Mouse (Mus musculus) lung, postnatal 10 days (tissue): ENCODE measurements around the gene Got1.

ENCODE experiments used
- DNase-seq: peaks from one replicate; pipeline ENCODE4 v3.0.0; 2021

Got1 gene

DNA sequence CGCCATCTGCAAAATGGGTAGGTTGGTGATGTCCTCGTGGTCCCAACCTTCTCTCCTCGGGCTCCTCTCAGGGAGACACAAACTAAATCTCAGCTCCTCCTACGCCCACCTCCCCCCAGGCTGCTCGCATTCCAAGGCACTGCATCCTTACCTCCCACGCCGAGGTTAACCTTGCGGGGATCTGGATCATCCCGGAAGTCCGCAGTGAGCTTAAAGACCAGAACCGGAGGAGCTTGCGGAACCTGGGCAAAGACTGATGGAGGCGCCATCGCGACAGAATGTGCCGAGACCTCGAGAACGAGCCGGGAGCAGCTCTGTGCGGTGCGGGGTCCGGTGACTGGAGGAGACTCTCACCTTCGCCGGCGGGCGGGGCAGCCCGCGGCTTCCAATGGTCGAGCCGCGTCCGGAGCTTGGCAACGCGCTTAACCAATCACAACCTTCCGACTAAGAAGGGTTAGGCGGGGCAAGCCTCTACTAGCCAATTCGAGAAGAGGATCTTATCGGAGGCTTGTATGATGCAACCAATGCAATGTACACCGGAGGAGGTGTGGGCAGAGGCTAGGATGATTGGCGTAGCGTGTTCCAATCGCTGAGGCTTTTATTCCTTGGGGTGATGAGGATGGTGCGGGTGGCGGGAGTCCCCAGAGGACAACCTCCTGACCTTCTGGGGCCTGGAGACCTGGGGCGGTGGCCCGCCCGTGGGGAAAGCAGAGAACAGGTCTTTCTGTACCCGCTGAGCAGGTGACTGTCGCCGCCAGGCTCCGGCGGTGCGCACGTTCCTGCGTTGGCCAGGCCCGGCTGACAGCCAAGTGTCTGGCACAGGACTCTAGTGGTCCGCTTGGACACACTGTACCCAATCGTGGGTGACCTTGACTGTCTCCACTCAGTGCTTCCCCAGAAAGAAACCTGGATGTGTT is at the start of gene Got1:
Got1 (minus strand) TSS at position 419 of the 917 bp plus-strand sequence.
- DNase-seq: peak; percentile 96

DNA sequence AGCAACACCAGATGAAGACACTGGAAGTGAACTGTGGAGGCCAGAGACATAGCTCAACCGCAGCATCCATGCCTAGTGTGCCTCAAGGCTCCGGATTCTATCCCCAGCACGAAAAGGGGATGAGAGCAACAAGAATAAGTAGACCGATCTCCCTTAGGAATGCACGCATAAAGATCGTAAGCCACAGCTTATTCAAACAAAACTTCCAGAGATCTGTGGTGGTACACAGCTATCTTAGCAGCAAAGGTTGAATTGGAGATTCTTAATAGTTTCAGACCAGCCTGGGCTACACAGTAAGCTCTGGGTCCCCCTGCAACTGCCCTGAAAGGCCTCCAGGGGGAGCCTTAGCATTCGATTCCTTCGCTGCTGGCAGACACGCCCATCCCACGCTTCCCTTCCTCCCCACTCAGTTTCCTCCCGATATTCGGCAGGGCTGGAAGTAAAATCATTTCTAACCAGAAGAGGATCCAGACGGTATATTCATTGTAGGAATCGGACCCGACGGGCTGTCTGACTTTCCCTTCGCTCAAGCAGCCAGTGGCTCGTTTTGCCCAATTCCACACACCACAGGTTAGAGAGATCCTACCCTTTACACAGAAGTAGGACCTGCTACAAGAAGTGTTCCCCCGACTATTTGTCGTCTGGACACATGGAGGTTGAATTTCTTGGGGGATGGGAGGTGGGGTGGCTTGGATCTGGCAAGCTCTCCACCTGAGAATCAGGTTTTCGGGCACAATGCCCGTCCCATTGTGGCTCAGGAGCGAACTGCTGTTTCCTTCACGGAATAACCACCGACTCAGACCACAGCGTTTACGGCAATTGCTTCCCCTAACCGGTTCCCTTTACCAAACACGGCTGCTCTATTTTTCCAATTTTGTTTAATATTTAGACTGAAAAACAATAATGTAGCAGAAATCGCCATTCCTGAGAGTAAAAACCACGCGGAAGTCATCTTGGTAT is 46.7 kb upstream of the Got1 start:
- DNase-seq: peak; percentile 86

GRCm38 (mm10) chr19:43569133-43569532 is 44.7 kb upstream of the Got1 start:
- no peak for DNase-seq

- DNase-seq: no peak
Observed at GRCm38 (mm10) chr19:43568298-43568697, 43.9 kb upstream of the Got1 start.

DNA sequence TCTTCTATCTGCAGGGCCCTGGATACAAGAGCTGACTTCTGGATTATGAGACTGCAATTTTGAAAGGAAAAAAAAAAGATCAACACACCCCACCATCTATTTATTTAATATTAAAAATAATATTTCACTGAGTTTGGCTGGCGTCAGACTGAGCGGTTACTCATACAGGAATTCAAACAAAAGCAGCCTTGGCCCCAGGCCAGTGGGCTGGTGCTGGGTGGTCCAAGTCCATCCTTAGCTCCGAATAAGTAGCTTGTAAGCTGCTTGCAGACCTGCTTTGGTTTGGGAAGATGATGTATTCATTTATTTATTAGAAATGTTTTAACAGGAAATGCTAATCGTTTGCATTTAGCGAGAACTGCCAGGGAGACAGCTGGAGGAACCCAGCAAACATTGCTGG is 38.8 kb upstream of the Got1 start:
- peak; percentile 70 for DNase-seq

GRCm38 (mm10) chr19:43561841-43562240 is 37.4 kb upstream of the Got1 start:
- no peak for DNase-seq

GRCm38 (mm10) chr19:43560244-43560643 is 35.8 kb upstream of the Got1 start:
- no peak for DNase-seq

DNA sequence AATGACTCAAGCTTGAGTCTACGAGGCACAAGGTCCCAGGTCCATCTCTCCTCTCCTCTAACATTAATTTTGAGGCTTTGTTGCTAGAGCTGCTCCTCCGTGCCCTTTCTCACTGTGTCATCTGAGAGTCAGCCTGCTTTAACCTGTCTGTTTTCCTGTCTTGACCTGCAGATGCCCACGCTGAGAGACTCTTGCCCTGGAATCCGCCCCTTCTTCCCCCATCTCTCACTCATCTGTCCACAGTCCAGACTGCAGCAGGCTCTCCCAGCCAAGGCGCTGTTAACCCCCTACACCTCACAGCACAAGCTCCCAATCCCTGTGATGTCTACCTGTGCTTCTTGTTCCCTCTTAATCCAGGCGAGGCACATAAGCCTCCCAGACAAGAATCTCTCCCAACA is 27.1 kb upstream of the Got1 start:
- no peak for DNase-seq

- DNase-seq: no peak
Observed at GRCm38 (mm10) chr19:43550706-43551492, 26.5 kb upstream of the Got1 start.

DNA sequence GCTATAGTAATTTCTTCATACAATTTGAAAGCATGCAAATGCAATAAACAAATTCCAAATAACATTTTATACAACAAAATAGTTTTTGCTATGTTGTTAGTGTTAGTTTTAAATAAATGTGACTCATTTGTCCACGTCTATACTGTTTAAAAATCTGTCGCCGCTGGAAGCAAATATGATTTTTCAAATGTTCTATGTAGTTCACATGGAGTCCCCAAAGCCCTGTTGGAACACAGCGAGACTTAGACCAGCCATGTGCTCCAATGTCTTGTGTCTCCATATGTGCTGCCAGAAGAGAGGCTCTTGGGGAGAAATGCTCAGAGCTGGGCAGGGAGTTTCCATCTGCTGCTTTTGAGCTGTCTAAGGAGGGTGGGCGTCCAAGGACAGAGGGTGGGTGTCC is 23.7 kb upstream of the Got1 start:
- no peak for DNase-seq

DNA sequence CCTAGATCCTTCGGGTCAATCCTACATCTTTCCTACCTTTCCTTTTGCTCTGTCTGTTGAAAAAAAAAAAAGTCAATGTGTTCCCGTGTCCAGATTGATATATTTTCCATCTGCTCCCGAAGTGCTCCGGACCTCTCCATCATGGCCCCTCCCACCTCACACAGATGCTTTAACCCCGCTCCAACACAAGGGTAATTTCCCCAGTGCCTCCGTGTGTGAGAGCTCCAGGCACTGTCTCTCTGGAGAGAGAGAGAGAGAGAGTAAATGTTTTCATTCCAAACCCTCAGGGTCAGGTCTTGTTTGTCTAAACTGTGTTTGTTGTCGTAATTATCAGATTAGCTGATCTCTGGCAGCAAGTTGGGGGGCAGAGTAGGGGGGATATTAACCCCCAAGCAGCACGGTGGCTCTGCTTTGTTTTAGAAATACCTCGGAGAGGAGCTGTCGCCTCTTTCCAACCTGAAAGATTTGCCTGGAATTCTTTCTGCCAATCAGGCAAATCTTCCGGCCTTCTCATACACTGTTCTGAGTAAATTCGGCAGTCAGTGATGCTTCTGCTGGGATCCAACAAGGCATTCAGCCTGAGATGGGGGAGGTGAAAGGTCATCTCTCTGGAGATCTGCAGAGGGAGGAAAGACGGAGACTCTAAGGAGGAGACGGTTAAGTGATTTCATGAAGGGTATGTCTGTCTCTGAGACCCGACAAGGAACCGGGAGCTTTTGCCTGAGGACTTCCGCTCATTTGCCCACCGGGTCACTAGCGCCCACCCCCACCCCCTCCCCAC is 22.1 kb upstream of the Got1 start:
- DNase-seq: no peak

DNA sequence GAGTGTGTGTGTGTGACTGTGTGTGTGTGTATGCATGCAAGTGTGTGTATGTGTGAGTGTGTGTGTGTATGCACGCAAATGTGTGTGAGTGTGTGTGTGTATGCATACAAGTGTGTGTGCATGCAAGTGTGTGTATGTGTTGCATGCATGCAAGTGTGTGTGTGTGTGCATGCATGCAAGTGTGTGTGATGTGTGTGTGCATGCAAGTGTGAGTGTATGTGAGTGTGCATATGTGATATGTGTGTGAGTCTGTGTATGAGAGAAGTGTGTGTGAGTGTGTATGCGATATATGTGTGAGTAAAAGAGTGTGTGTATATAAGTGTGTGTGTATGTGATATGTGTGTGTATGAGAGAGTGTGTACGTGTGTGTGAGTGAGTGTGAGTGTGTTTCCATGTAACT is 11.0 kb upstream of the Got1 start:
- DNase-seq: no peak

GRCm38 (mm10) chr19:43530921-43531320 is 6.5 kb upstream of the Got1 start:
- DNase-seq: no peak

DNA sequence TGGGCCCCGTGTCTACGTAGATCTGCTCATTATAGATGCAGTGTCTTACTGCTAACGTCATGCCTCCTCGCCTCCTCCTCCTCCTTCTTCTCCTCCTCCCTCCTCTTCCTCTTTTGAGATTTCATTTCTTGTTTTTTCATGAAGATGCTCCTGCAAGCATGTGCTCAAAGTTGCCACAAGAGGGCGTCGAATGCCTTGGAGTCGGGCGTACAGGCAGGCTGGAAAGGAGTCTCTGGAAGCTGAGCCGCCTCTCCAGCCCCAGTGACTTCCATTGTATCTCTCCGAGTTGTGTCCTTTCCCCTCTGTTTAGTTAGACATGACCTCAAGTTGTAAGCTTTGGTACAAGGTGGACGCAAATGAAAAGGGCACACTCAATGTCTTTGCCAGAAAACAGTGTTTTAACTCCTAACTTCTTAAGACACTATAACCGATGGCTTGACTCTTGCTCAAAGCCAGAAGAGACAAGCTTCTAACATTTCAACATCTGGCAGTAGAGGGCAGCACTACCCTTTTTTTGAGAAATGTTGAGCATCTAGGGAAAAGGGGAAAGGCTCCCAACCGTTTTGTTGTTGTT is 5.9 kb upstream of the Got1 start:
- peak; percentile 86 for DNase-seq

GRCm38 (mm10) chr19:43528056-43528587 is 3.7 kb upstream of the Got1 start:
- DNase-seq: no peak

- DNase-seq: peak; percentile 40
Observed at GRCm38 (mm10) chr19:43527131-43527530, 2.7 kb upstream of the Got1 start.

DNA sequence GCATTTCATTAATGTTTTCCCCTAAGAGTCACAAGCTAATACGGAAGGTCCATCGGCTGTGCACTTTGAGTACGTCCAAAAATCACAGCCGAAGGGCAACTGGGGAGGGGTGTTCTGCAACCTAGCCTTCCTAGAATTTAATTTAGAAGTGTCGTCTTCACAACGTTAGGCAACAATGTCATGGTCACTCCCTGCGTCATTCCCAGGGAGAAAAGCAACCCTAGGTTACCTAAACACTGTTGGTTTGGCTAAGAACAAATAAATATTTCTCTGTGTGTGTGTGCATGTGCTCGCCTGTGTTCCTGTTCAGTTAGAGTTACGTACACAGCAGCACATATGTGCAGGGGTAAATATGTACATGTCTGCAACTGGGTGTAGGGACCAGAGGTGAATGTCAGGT is 1.6 kb upstream of the Got1 start:
- DNase-seq: no peak

DNA sequence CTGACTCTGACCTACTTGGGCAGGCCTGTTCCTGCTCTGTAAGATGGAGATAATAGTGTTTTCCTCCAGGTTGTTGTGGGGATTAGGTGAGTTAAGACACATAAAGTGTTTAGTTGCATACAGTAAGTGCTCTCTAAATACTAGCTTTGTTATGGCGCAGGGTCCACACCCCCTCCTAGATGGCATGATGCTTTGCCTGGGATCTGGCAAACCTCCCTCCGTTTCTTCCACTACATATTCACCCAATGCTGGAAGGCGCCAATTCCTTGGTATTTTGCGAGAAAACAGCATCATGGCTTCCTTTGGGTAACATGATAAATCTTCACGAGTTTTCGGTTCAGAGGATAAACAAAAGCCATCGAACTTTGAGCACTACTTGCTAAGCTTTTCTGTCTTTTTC is 1.2 kb upstream of the Got1 start:
- DNase-seq: no peak

GRCm38 (mm10) chr19:43525104-43525482 is 688 bp upstream of the Got1 start:
- peak; percentile 44 for DNase-seq

- peak; percentile 12 for DNase-seq
Observed at GRCm38 (mm10) chr19:43523551-43523950, 854 bp downstream of the Got1 start.

DNA sequence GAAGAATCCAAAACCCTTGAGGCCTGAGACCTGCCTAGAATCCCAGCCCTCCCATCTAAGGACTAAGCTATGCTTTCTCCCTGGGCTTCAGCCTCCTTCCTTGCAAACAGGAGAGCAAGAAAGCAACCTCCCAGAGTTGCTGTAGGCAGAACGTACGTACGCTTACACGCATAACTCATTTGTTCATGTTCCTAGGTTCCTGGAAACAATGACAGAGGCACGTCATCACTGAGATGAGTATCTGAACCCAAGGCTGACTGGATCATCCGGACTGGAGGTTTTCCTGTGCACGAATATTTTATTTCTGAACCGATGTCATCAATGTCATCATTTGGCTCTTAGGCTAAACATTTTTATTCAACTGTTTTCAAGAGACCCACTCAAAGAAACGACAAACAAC is 2.4 kb downstream of the Got1 start:
- DNase-seq: no peak
